Mouse (Mus musculus) hindbrain, embryonic 10.5 days (tissue): ENCODE results near the gene Micu1. TPM values are rescaled to one million over a fixed set of nuclear protein-coding genes. Genes with fewer than 3 reads are reported as not detected.

ENCODE experiments used
- DNase-seq: peaks from one replicate; pipeline ENCODE4 v3.0.0-alpha.2; 2017; ENCODE audit warnings: low spot score
- H3K27ac ChIP-seq: fragments of 300-500 bp; sonication (generic); 2 replicates; pipeline ENCODE4 v1.5.1; 2016; ENCODE audit warnings: mild to moderate bottlenecking, moderate library complexity
- H3K27me3 ChIP-seq: fragments of 300-500 bp; sonication (generic); 2 replicates; pipeline ENCODE4 v1.6.1; 2016; ENCODE audit warnings: mild to moderate bottlenecking; ENCODE audit not compliant: poor library complexity, insufficient read depth, severe bottlenecking
- H3K36me3 ChIP-seq: fragments of 300-500 bp; sonication (generic); 2 replicates; pipeline ENCODE4 v1.6.1; 2016; ENCODE audit warnings: mild to moderate bottlenecking, moderate library complexity
- H3K4me1 ChIP-seq: fragments of 300-500 bp; sonication (generic); replicated peaks from 2 replicates; pipeline ENCODE4 v1.6.1; 2016; ENCODE audit warnings: mild to moderate bottlenecking
- H3K4me3 ChIP-seq: fragments of 300-500 bp; sonication (generic); 2 replicates; pipeline ENCODE4 v1.5.1; 2016; ENCODE audit warnings: mild to moderate bottlenecking, moderate library complexity
- H3K9me3 ChIP-seq: fragments of 300-500 bp; sonication (generic); 2 replicates; pipeline ENCODE4 v1.6.1; 2016; ENCODE audit warnings: mild to moderate bottlenecking, moderate library complexity
- WGBS: fragments of 180-500 bp; shearing (Covaris S2); methylation state at CpG from one replicate; pipeline ENCODE4 v1.1.7; 2016; 5-methylcytosine and 5-hydroxymethylcytosine counted together
- polyA plus RNA-seq: library from polyadenylated mRNA; unstranded; fragments of >200 nt; fragmentation: Nextera tagmentation; extraction: Ambion mirVana; gene quantifications from 2 replicates; pipeline ENCODE4 v1.2.1, GENCODE M21; 2016

Gene Micu1
- polyA plus RNA-seq, 1 experiment from 2014 or later = 63.9 TPM

DNA sequence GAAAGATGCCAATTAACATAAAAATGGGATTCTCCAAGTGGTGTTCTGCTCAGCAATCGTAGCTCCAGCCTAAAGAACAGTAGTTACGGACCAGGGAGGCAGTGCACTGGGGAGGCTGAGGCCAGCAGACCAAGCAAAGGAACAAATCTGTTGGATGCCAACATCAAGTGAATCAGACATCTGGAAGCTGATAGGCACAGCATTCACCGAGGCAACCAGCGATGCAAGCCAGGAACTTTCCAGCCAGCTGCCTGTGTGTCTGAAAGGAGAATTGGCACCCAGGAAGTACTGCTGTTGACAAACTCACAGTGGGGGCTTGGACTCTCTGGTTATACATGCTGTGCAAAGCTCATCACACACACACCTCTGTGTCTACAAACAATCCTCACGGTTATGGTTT lies 84.0 kb downstream of the Micu1 start:
- H3K4me3 ChIP-seq = no peak overlapping the region
- H3K27me3 ChIP-seq = no peaks in the 10 kb centered on the region
- peaks cover 27% of the 10 kb centered on the region for H3K4me1 ChIP-seq
- no peaks in the 10 kb centered on the region for H3K9me3 ChIP-seq
- peaks cover 27% of the 10 kb centered on the region for H3K36me3 ChIP-seq
- DNase-seq = no peak
- 49% methylated on average over 5 of the region's 5 CpGs for WGBS
- no peak overlapping the region for H3K27ac ChIP-seq

DNA sequence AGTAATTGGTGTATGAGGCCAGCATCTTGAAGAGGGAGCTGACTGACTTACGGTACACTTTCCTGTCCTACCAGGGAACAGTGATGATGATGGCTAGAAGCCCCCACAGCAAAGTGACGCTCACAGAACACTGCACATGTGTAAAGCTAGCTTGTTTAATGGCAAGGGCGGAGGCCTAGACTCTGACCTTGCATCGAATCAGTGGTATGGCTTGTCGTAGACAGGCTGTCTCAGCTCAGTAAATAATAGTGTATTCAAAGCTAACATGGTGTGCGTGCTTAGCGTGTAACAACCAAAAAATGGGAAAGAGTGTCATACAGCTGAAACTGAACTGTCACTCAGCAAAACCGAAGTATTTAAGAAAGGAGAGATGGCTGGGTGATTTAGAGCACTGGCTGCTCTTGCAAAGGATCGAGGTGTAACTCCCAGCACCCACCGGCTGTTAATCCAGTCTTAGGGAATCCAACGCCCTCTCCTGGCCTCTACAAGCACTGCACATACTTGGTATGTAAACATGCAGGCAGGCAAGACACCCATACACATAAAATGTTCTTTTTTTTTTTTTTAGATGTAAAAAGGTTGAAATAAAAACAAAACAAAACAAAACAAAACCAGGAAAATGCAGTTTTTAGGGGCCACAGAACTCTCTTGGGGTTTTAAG lies 85.0 kb downstream of the Micu1 start:
- Histone ChIP-seq H3K27me3 (no peaks in the 10 kb centered on the region), H3K27ac (no peak overlapping the region), H3K36me3 (peaks cover 29% of the 10 kb centered on the region), H3K4me3 (no peak overlapping the region), H3K9me3 (no peaks in the 10 kb centered on the region), H3K4me1 (peaks cover 26% of the 10 kb centered on the region)
- no peak for DNase-seq
- WGBS = 86% methylated on average over 11 of the region's 11 CpGs

GRCm38 (mm10) chr10:59787870-59788269 lies 85.6 kb downstream of the Micu1 start:
- 79% methylated on average over 8 of the region's 8 CpGs for WGBS
- peaks cover 26% of the 10 kb centered on the region for H3K4me1 ChIP-seq
- no peak overlapping the region for H3K27ac ChIP-seq
- no peak overlapping the region for H3K4me3 ChIP-seq
- no peaks in the 10 kb centered on the region for H3K27me3 ChIP-seq
- no peak for DNase-seq
- peaks cover 35% of the 10 kb centered on the region for H3K36me3 ChIP-seq
- no peaks in the 10 kb centered on the region for H3K9me3 ChIP-seq

DNA sequence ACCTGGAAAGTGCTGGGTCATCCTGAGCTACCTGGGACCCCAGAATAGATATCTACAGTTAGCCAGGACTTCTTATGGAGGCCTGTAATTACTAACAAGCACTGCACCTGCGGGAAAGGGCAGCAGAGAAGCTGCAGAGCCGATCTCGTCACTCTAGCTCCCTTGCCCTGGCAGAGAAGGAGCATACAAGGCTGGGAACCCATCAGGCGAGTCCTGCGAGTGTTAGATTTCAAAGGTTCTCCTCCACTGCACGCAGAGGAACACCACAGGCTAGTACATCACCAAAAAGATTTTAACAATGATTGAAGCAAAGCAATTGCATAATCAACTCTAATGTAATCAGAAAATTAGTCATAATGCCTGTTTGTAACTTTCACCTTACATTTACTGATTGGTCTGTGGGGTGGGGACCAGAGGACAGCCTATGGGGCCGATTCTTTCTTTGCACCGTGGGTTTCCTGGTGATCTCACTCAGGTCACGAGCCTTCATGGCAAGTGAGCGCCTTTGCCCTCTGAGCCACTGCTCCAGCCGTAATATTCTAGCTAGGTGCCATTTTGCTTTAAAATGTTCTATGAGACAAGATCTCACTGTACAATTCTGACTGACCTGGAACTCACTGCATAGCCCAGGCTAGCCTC lies 88.1 kb downstream of the Micu1 start:
- Histone ChIP-seq H3K36me3 (peaks cover 35% of the 10 kb centered on the region), H3K4me1 (peaks cover 20% of the 10 kb centered on the region), H3K27me3 (no peaks in the 10 kb centered on the region), H3K4me3 (no peak overlapping the region), H3K9me3 (no peaks in the 10 kb centered on the region), H3K27ac (no peak overlapping the region)
- DNase-seq = no peak
- 82% methylated on average over 11 of the region's 11 CpGs for WGBS

- no peak overlapping the region for H3K27ac ChIP-seq
- 87% methylated on average over 5 of the region's 5 CpGs for WGBS
- no peaks in the 10 kb centered on the region for H3K27me3 ChIP-seq
- DNase-seq = no peak
- H3K9me3 ChIP-seq = no peaks in the 10 kb centered on the region
- no peak overlapping the region for H3K4me3 ChIP-seq
- H3K4me1 ChIP-seq = peaks cover 14% of the 10 kb centered on the region; the same call in 1 of the 2 replicates
- H3K36me3 ChIP-seq = peaks cover 38% of the 10 kb centered on the region
Measured at GRCm38 (mm10) chr10:59791896-59792295, 89.6 kb downstream of the Micu1 start.

- Histone ChIP-seq H3K4me1 (peaks cover 10% of the 10 kb centered on the region; the same call in 1 of the 2 replicates), H3K4me3 (no peak overlapping the region), H3K9me3 (no peaks in the 10 kb centered on the region), H3K27ac (no peak overlapping the region), H3K36me3 (peaks cover 38% of the 10 kb centered on the region), H3K27me3 (no peaks in the 10 kb centered on the region)
- WGBS = 94% methylated on average over 9 of the region's 9 CpGs
- no peak for DNase-seq
Measured at GRCm38 (mm10) chr10:59792575-59793176, 90.4 kb downstream of the Micu1 start.

DNA sequence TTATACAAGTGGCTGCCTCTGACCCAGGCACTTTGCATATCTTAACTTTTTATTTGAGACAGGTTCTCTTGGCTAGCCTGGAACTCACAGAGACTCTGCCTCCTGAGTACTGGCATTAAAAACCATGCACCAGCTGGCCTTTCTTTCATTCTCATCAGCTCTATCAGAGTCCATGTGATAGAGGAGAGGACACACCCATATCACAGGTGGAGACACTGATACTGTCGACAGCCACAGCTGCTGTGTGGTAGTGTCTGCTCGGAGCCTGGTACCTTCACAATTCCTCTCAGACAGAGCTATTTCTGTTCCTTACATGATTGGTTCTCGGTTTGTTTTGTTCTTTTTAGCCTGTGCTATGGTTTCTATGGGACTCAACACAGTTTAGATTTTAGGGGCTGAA lies 91.2 kb downstream of the Micu1 start:
- Histone ChIP-seq H3K36me3 (peaks cover 35% of the 10 kb centered on the region), H3K27ac (no peak overlapping the region), H3K9me3 (no peaks in the 10 kb centered on the region), H3K27me3 (no peaks in the 10 kb centered on the region), H3K4me1 (peaks cover 13% of the 10 kb centered on the region), H3K4me3 (no peak overlapping the region)
- DNase-seq = no peak
- 75% methylated on average over 3 of the region's 3 CpGs for WGBS

- H3K9me3 ChIP-seq = no peaks in the 10 kb centered on the region
- peaks cover 29% of the 10 kb centered on the region for H3K4me1 ChIP-seq
- 87% methylated on average over 7 of the region's 7 CpGs for WGBS
- no peak overlapping the region for H3K27ac ChIP-seq
- H3K27me3 ChIP-seq = no peaks in the 10 kb centered on the region
- peaks cover 18% of the 10 kb centered on the region for H3K36me3 ChIP-seq
- no peak for DNase-seq
- no peak overlapping the region for H3K4me3 ChIP-seq
Measured at GRCm38 (mm10) chr10:59795085-59795484, 92.8 kb downstream of the Micu1 start.

- peaks cover 37% of the 10 kb centered on the region for H3K4me1 ChIP-seq
- 0 out of 2 replicates have a peak, but pooled peaks cover 11% of the 10 kb centered on the region for H3K36me3 ChIP-seq
- no peak for DNase-seq
- no peaks in the 10 kb centered on the region for H3K9me3 ChIP-seq
- no peaks in the 10 kb centered on the region for H3K27me3 ChIP-seq
- H3K4me3 ChIP-seq = no peak overlapping the region
- 46% methylated on average over 4 of the region's 4 CpGs for WGBS
- H3K27ac ChIP-seq = no peak overlapping the region
Measured at GRCm38 (mm10) chr10:59795902-59796301, 93.6 kb downstream of the Micu1 start.

DNA sequence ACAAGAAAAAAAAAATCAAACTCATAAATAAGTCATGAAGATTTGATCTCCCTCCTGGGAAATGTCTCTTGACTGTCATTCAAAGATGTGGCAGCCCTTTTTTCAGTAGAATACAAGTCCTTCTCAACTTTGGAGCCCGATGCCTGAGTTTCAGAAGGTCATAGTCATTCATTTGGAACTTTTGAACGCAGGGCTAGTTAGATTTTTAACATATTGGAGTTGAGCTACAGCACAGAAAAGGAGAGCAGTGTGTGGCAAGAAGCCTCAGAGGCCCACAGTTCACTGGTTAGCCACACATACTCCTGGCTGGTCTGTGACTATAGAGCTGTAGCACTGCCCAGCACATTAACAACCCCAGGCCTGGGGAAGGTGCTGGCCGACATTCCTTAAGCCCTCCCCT lies 96.1 kb downstream of the Micu1 start:
- 59% methylated on average over 3 of the region's 3 CpGs for WGBS
- Histone ChIP-seq H3K9me3 (no peaks in the 10 kb centered on the region), H3K36me3 (0 out of 2 replicates have a peak, but pooled peaks cover 6% of the 10 kb centered on the region), H3K4me1 (peaks cover 42% of the 10 kb centered on the region), H3K27me3 (no peaks in the 10 kb centered on the region), H3K27ac (0 out of 2 replicates have a peak overlapping the region, but pooled peaks have one; percentile 13), H3K4me3 (no peak overlapping the region)
- no peak for DNase-seq

- WGBS = 57% methylated on average over 13 of the region's 13 CpGs
- Histone ChIP-seq H3K36me3 (0 out of 2 replicates have a peak, but pooled peaks cover 7% of the 10 kb centered on the region), H3K9me3 (no peaks in the 10 kb centered on the region), H3K27ac (peak overlapping the region; percentile 72), H3K4me1 (peaks cover 36% of the 10 kb centered on the region), H3K4me3 (no peak overlapping the region), H3K27me3 (no peaks in the 10 kb centered on the region)
- no peak for DNase-seq
Measured at GRCm38 (mm10) chr10:59799303-59800044, 97.2 kb downstream of the Micu1 start.

DNA sequence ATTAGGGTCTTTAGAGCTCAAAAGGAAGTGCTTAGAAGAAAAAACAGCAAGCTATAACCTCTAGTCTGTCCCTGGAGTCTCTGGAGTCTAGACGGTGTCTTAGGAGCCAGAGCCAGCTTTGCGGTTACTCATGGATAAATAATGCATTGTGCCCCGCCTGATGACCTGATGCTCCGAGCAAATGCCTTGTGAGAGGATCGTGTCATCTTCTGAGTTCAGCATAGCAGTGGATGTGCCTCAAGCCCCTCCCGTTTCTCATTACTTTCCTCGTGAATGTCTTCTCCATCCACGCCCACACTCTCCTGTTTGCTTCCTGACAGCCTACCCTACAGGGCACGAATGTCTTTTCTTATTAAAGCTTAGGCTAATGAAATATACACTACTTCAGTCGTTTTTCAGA lies 97.9 kb downstream of the Micu1 start:
- Histone ChIP-seq H3K9me3 (no peaks in the 10 kb centered on the region), H3K4me1 (peaks cover 36% of the 10 kb centered on the region), H3K36me3 (peaks cover 13% of the 10 kb centered on the region), H3K27me3 (no peaks in the 10 kb centered on the region), H3K4me3 (no peak overlapping the region), H3K27ac (peak overlapping the region; percentile 72)
- DNase-seq = no peak
- WGBS = 34% methylated on average over 10 of the region's 10 CpGs
